Mouse (Mus musculus) Patski (cell line): ENCODE measurements around the gene Man1c1. TPM values are rescaled to one million over a fixed set of nuclear protein-coding genes. Genes with fewer than 3 reads are reported as not detected.

Experiments used
- ATAC-seq: fragments of 100-300 bp; one replicate; pipeline ENCODE4 v1.8.0; 2021
- CTCF ChIA-PET: fragments of 350-600 bp; sonication (Branson Sonifier 250); formaldehyde crosslinking; loops from one replicate; lab custom pipeline; 2022; ENCODE audit warnings: inconsistent platforms; lab: Charles Lee
- POLR2A ChIA-PET: fragments of 350-600 bp; sonication (Branson Sonifier 250); formaldehyde crosslinking; loops from one replicate; lab custom pipeline; 2022; ENCODE audit warnings: antibody characterized with exemption, inconsistent platforms; lab: Charles Lee
- DNase-seq: peaks from one replicate; pipeline ENCODE4 v3.0.0-alpha.2; 2011; ENCODE audit warnings: low read depth, low spot score
- H3K27me3 ChIP-seq: fragments of 371-371 bp; one replicate; pipeline ENCODE4 v1.5.1; 2021
- CTCF ChIP-seq: fragments of 100-300 bp; IDR thresholded peaks from one replicate; pipeline ENCODE4 v1.5.1; 2021
- in situ Hi-C: fragments of 300-500 bp; cut with MboI; formaldehyde crosslinking; loops from 3 replicates; pipeline ENCODE4 v1.11.1; 2018; ENCODE audit warnings: low pct_unique_long_range_greater_than_20kb, mixed read lengths
- polyA plus RNA-seq: library from polyadenylated mRNA; unstranded; gene quantifications from one replicate; pipeline ENCODE4 v1.2.3, GENCODE M21; 2021

Gene Man1c1
- polyA plus RNA-seq, 1 experiment from 2014 or later = 16.2 TPM

DNA sequence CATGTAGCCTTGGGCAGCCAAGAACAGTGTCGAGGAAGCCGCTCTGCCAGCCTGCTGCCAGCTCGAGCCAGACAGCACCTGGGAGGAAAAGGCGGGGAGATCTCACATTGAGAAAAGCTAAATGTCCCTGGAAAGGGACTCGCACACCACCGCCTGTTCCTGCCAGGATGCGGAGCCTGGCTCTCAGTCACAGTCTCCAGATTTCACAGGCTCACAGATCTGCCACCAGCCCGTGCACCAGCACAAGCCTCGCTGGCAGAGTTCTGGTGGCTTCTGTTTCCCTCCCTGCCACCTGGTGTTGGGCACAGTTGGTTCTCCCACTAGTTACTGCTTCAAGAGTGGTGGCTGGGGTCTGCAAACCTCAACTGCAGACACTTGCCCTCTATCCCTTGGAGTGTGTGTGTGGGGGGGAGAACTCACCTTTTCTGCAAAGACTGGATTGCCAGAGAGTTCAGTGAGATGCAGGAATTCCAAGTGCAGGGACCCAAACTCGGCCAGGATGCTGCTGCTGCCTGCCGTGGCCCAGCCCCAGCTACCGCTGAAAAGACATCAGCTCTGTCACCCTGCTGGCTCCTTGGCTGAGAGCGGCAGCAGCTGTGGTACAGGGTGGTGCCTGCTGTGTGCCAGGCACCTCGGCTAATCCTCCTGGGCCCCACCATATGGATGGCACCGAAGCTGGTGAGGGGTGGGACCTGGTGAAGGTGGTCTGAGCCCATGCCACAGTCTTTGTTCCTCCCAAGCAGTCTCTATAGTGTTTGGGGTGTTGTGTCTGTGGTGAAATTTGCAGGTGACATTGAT is 123.5 kb downstream of the Man1c1 start:
- POLR2A ChIA-PET = no interaction called here

GRCm38 (mm10) chr4:134579620-134580019 is 124.5 kb downstream of the Man1c1 start:
- CTCF ChIA-PET = no interaction called here
- no peak for DNase-seq
- no peak for TF ChIP-seq CTCF
- ATAC-seq = no peak
- in situ Hi-C loops = no loop called here
- POLR2A ChIA-PET = no interaction called here
- no peaks in the 10 kb centered on the region for H3K27me3 ChIP-seq

More for the DNA sequence above, 123.5 kb downstream of the Man1c1 start:
- no peak for DNase-seq
- no peak for ATAC-seq
- CTCF ChIA-PET = no interaction called here
- in situ Hi-C loops = no loop called here
- no peaks in the 10 kb centered on the region for H3K27me3 ChIP-seq
- TF ChIP-seq CTCF = no peak

DNA sequence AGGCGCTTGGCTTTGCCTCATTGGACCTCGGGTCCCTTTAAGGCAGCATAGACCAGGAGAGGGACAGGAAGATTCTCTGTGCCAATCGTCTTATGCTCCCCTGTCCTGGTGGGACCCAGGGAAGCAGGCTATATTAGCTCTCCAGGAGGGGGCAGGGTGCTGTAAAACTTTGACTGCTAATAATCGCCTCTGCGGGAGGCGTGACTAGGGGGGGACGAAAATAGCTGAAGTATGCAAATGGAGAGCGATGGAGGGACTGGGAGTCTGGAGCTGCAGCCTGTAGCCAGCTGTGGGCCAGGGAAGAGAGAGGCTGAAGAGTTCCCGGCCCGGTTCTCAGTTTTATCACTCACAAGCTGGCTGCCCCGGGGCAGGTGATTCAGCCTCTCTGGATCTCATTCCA is 124.9 kb downstream of the Man1c1 start:
- no peak for ATAC-seq
- POLR2A ChIA-PET = no interaction called here
- CTCF ChIA-PET = no interaction called here
- DNase-seq = no peak
- no peaks in the 10 kb centered on the region for H3K27me3 ChIP-seq
- no peak for TF ChIP-seq CTCF
- in situ Hi-C loops = no loop called here

GRCm38 (mm10) chr4:134578407-134578806 is 125.7 kb downstream of the Man1c1 start:
- CTCF ChIA-PET = interaction anchor here (1.0 kb wide), 1 partner anchor 13 kb away, joined by 3 read pairs; no protein-coding TSS in a partner anchor
- DNase-seq = no peak
- in situ Hi-C loops = no loop called here
- no peak for TF ChIP-seq CTCF
- ATAC-seq = no peak
- POLR2A ChIA-PET = no interaction called here
- no peaks in the 10 kb centered on the region for H3K27me3 ChIP-seq

DNA sequence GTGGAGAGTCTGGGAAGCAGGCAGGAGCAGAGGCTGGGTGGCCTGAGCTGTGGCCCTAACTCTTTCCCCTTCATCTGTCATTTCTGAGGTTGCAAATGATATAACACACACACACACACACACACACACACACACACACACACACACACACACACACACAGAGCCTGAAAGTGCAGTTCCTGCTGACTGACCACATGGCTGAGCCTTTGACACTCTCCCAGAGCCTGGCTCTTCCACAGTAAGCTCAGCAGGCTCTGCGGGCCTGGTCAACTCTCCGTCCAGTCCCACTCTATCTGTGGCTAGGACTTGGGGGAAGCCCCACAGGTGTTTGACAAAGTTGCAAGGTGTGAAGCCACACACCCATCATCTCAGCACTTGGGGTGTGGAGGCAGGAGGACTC is 126.8 kb downstream of the Man1c1 start:
- POLR2A ChIA-PET = no interaction called here
- DNase-seq (no peak), ATAC-seq (no peak)
- CTCF ChIA-PET = no interaction called here
- in situ Hi-C loops = no loop called here
- TF ChIP-seq CTCF = no peak
- no peaks in the 10 kb centered on the region for H3K27me3 ChIP-seq

DNA sequence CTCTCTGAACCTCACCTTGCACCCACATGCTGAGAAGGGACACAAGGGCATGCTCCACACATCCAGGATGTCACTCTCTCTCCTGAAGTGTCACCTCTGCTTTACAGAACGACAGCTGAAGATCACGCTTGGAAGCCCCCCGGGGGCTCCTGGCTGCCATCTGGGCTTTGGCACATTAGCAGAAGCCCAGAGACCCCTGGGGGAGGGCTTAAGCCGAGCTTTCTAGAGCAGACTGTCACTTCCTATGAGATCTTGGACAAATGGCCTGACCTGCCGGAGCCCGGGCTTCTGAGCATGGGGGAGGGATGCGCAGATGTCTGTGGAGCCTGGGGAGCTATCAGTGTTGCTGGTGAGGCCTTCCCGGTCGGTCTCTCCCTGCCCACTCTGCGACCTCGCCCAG is 128.6 kb downstream of the Man1c1 start:
- DNase-seq = no peak
- H3K27me3 ChIP-seq = no peaks in the 10 kb centered on the region
- TF ChIP-seq CTCF = no peak
- no peak for ATAC-seq
- POLR2A ChIA-PET = no interaction called here
- in situ Hi-C loops = no loop called here
- CTCF ChIA-PET = no interaction called here

DNA sequence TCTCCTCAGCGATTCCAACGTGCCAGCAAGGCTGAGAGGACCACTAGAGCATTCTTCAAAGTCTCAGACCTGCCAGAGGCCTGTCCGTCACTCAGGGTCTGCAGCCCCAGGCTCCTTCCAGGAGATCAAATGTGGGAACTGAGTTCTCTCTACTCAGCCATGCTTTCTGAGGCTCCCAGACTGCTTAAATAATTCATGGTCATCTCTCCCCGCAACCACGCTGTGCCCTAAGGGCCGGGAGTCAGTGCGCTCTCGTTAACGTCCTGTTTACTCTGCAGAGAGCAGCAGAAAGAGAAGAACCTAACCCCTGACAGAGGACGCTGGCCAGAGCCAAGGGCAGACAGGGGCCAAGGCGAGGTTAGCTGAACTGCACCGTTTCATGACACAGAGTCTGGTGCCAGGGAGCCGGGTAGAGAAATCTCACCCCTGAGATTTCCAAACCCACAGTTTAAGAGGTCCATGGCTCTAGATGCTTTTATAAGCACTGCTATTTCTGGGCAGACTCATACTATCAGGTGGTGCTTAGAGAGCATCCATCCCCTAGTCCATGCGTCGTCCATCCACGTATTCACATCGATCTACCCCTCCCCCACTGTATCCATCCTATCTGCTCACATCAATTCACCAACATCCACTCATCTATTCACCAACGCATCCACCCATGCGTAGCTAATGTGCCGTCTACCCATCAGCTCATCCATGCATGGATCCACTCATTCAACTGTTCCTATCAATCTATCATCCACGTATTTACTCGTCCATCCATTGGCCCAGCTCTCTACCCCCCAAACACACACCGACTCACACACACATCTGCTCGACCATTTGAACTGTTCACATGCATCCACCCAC is 131.4 kb downstream of the Man1c1 start:
- ChIA-PET POLR2A (no interaction called here), CTCF (no interaction called here)
- no peak for ATAC-seq
- no peak for TF ChIP-seq CTCF
- H3K27me3 ChIP-seq = no peaks in the 10 kb centered on the region
- DNase-seq = no peak
- in situ Hi-C loops = no loop called here

GRCm38 (mm10) chr4:134570704-134571451 is 133.2 kb downstream of the Man1c1 start:
- no peaks in the 10 kb centered on the region for H3K27me3 ChIP-seq
- ChIA-PET CTCF (interaction anchor here (1.1 kb wide), 1 partner anchor 11 kb away, joined by 3 read pairs; no protein-coding TSS in a partner anchor), POLR2A (no interaction called here)
- no peak for DNase-seq
- no peak for ATAC-seq
- in situ Hi-C loops = no loop called here
- no peak for TF ChIP-seq CTCF

GRCm38 (mm10) chr4:134569831-134570230 is 134.3 kb downstream of the Man1c1 start:
- in situ Hi-C loops = no loop called here

GRCm38 (mm10) chr4:134569205-134569604 is 134.9 kb downstream of the Man1c1 start:
- ChIA-PET CTCF (no interaction called here), POLR2A (interaction anchor here (0.6 kb wide), 1 partner anchor 8 kb away, joined by 3 read pairs; no protein-coding TSS in a partner anchor)
- no peak for TF ChIP-seq CTCF
- ATAC-seq (no peak), DNase-seq (no peak)
- no peaks in the 10 kb centered on the region for H3K27me3 ChIP-seq
- in situ Hi-C loops = no loop called here

More at GRCm38 (mm10) chr4:134569831-134570230, 134.3 kb downstream of the Man1c1 start:
- no peaks in the 10 kb centered on the region for H3K27me3 ChIP-seq
- CTCF ChIA-PET = no interaction called here
- no peak for TF ChIP-seq CTCF
- POLR2A ChIA-PET = no interaction called here
- peak; percentile 4 for ATAC-seq
- DNase-seq = no peak
